Mouse (Mus musculus): ENCODE measurements around the gene Gm17359. TPM values are rescaled to one million over a fixed set of nuclear protein-coding genes. Genes with fewer than 3 reads are reported as not detected.

Gm17359 gene
- polyA plus RNA-seq, 1 experiment from 2014 or later, result not detected

Other genes with a start within 250 kb of the Gm17359 start
- 5.3 and 6.8 TPM in 2 replicates for gene Rapgef2, start 50.1 kb upstream of the Gm17359 start, polyA plus RNA-seq (2014; fragmentation: Nextera tagmentation; extraction: Ambion mirVana)
- gene Fnip2, start 231.1 kb downstream of the Gm17359 start, polyA plus RNA-seq (2014; fragmentation: Nextera tagmentation; extraction: Ambion mirVana), result 3.9 and 4.5 TPM in 2 replicates

All from embryonic facial prominence, embryonic 11.5 days (tissue).